Mouse (Mus musculus): ENCODE data around the gene Zic5. TPM values are rescaled to one million over a fixed set of nuclear protein-coding genes. Genes with fewer than 3 reads are reported as not detected.

Gene Zic5
- polyA plus RNA-seq, 1 experiment from 2014 or later = not detected

GRCm38 (mm10) chr14:122490441-122491328 lies 25.2 kb upstream of the Zic5 start, which contains the start of gene Gm10837:
Gene Gm10837 (plus strand): TSS chr14:122490586.
- TF ChIP-seq CTCF (IDR thresholded peaks at IDR 0.05; ENCODE audit: low read depth) = no peak
- no peaks in the 10 kb centered on the region for H3K9me3 ChIP-seq (ENCODE audit: low read depth, low read length)
- H3K36me3 ChIP-seq (ENCODE audit: insufficient read depth) = no peaks in the 10 kb centered on the region
- H3K4me1 ChIP-seq (ENCODE audit: insufficient read depth) = no peaks in the 10 kb centered on the region
- H3K9ac ChIP-seq = no peak within 1 kb of the TSS
- H3K27me3 ChIP-seq (ENCODE audit: insufficient read depth, low read length) = peaks cover 71% of the 10 kb centered on the region
- ATAC-seq (ENCODE audit: insufficient read depth) (peak; percentile 71; the same call in 1 of the 2 replicates), DNase-seq (peak; percentile 15)
- WGBS = 1% methylated on average over 51 of the region's 51 CpGs
- H3K4me2 ChIP-seq = peak within 1 kb of the TSS; percentile 43; the same call in 1 of the 2 replicates
- H3K27ac ChIP-seq (ENCODE audit: low read depth) = no peak within 1 kb of the TSS
- H3K4me3 ChIP-seq (ENCODE audit: low read depth, low read length) = peak within 1 kb of the TSS; percentile 25

GRCm38 (mm10) chr14:122489686-122490414 lies 24.4 kb upstream of the Zic5 start:
- peaks cover 78% of the 10 kb centered on the region for H3K27me3 ChIP-seq (ENCODE audit: insufficient read depth, low read length)
- no peak overlapping the region for H3K9ac ChIP-seq
- peak; percentile 32 for DNase-seq
- no peaks in the 10 kb centered on the region for H3K36me3 ChIP-seq (ENCODE audit: insufficient read depth)
- 5% methylated on average over 12 of the region's 12 CpGs for WGBS
- no peak overlapping the region for H3K4me2 ChIP-seq
- H3K4me3 ChIP-seq (ENCODE audit: low read depth, low read length) = no peak overlapping the region
- H3K27ac ChIP-seq (ENCODE audit: low read depth) = no peak overlapping the region
- H3K9me3 ChIP-seq (ENCODE audit: low read depth, low read length) = no peaks in the 10 kb centered on the region
- no peaks in the 10 kb centered on the region for H3K4me1 ChIP-seq (ENCODE audit: insufficient read depth)
- ATAC-seq (ENCODE audit: insufficient read depth) = no peak
- no peak for TF ChIP-seq CTCF (IDR thresholded peaks at IDR 0.05; ENCODE audit: low read depth)

GRCm38 (mm10) chr14:122489041-122489440 lies 23.6 kb upstream of the Zic5 start:
- no peaks in the 10 kb centered on the region for H3K4me1 ChIP-seq (ENCODE audit: insufficient read depth)
- no peaks in the 10 kb centered on the region for H3K36me3 ChIP-seq (ENCODE audit: insufficient read depth)
- ATAC-seq (ENCODE audit: insufficient read depth) (no peak), DNase-seq (peak; percentile 24)
- no peak overlapping the region for H3K4me2 ChIP-seq
- H3K27ac ChIP-seq (ENCODE audit: low read depth) = no peak overlapping the region
- WGBS = 0% methylated on average over 5 of the region's 5 CpGs
- H3K4me3 ChIP-seq (ENCODE audit: low read depth, low read length) = no peak overlapping the region
- no peak overlapping the region for H3K9ac ChIP-seq
- peaks cover 87% of the 10 kb centered on the region for H3K27me3 ChIP-seq (ENCODE audit: insufficient read depth, low read length)
- TF ChIP-seq CTCF (IDR thresholded peaks at IDR 0.05; ENCODE audit: low read depth) = no peak
- no peaks in the 10 kb centered on the region for H3K9me3 ChIP-seq (ENCODE audit: low read depth, low read length)

GRCm38 (mm10) chr14:122487366-122487765 lies 21.9 kb upstream of the Zic5 start:
- Histone ChIP-seq H3K36me3 (ENCODE audit: insufficient read depth) (no peaks in the 10 kb centered on the region), H3K27ac (ENCODE audit: low read depth) (no peak overlapping the region), H3K4me2 (no peak overlapping the region), H3K27me3 (ENCODE audit: insufficient read depth, low read length) (peaks cover 87% of the 10 kb centered on the region), H3K9ac (no peak overlapping the region), H3K4me1 (ENCODE audit: insufficient read depth) (no peaks in the 10 kb centered on the region), H3K9me3 (ENCODE audit: low read depth, low read length) (no peaks in the 10 kb centered on the region), H3K4me3 (ENCODE audit: low read depth, low read length) (no peak overlapping the region)
- TF ChIP-seq CTCF (IDR thresholded peaks at IDR 0.05; ENCODE audit: low read depth) = no peak
- DNase-seq = peak; percentile 7
- ATAC-seq (ENCODE audit: insufficient read depth) = no peak
- 7% methylated on average over 5 of the region's 5 CpGs for WGBS

- H3K4me2 ChIP-seq = no peak overlapping the region
- H3K4me1 ChIP-seq (ENCODE audit: insufficient read depth) = no peaks in the 10 kb centered on the region
- peaks cover 92% of the 10 kb centered on the region for H3K27me3 ChIP-seq (ENCODE audit: insufficient read depth, low read length)
- no peak overlapping the region for H3K9ac ChIP-seq
- no peaks in the 10 kb centered on the region for H3K36me3 ChIP-seq (ENCODE audit: insufficient read depth)
- ATAC-seq (ENCODE audit: insufficient read depth) (no peak), DNase-seq (no peak)
- 12% methylated on average over 1 of the region's 1 CpGs for WGBS
- H3K27ac ChIP-seq (ENCODE audit: low read depth) = no peak overlapping the region
- H3K4me3 ChIP-seq (ENCODE audit: low read depth, low read length) = no peak overlapping the region
- no peaks in the 10 kb centered on the region for H3K9me3 ChIP-seq (ENCODE audit: low read depth, low read length)
- no peak for TF ChIP-seq CTCF (IDR thresholded peaks at IDR 0.05; ENCODE audit: low read depth)
Observed at GRCm38 (mm10) chr14:122486611-122487010, 21.1 kb upstream of the Zic5 start.

GRCm38 (mm10) chr14:122485635-122486181 lies 20.2 kb upstream of the Zic5 start:
- Histone ChIP-seq H3K9me3 (ENCODE audit: low read depth, low read length) (no peaks in the 10 kb centered on the region), H3K27me3 (ENCODE audit: insufficient read depth, low read length) (peaks cover 92% of the 10 kb centered on the region), H3K4me2 (no peak overlapping the region), H3K9ac (no peak overlapping the region), H3K4me1 (ENCODE audit: insufficient read depth) (no peaks in the 10 kb centered on the region), H3K4me3 (ENCODE audit: low read depth, low read length) (no peak overlapping the region), H3K27ac (ENCODE audit: low read depth) (no peak overlapping the region), H3K36me3 (ENCODE audit: insufficient read depth) (no peaks in the 10 kb centered on the region)
- peak; percentile 11 for DNase-seq
- no peak for ATAC-seq (ENCODE audit: insufficient read depth)
- no peak for TF ChIP-seq CTCF (IDR thresholded peaks at IDR 0.05; ENCODE audit: low read depth)
- WGBS = 4% methylated on average over 12 of the region's 12 CpGs
